Mouse (Mus musculus) forebrain, postnatal 0 days (tissue): ENCODE results near the gene 1700012B07Rik. TPM values are rescaled to one million over a fixed set of nuclear protein-coding genes. Genes with fewer than 3 reads are reported as not detected.

Source experiments
- ATAC-seq: fragments of 200-750 bp; cut with Nextera tagmentation; 2 replicates; pipeline ENCODE4 v1.8.0; 2017; ENCODE audit warnings: mild to moderate bottlenecking, moderate library complexity
- DNase-seq: peaks from one replicate; pipeline ENCODE4 v3.0.0-alpha.2; 2015
- H3K27ac ChIP-seq: fragments of 300-500 bp; sonication (generic); 2 replicates; pipeline ENCODE4 v1.5.1; 2014; ENCODE audit warnings: low read depth, mild to moderate bottlenecking, antibody characterized with exemption, low read length, moderate library complexity, mixed read lengths
- H3K27me3 ChIP-seq: fragments of 300-500 bp; sonication (generic); 2 replicates; pipeline ENCODE4 v1.6.1; 2014; ENCODE audit warnings: mild to moderate bottlenecking, low read length, mixed read lengths; ENCODE audit not compliant: insufficient read depth
- H3K36me3 ChIP-seq: fragments of 300-500 bp; sonication (generic); 2 replicates; pipeline ENCODE4 v1.6.1; 2014; ENCODE audit warnings: mild to moderate bottlenecking, moderate library complexity; ENCODE audit not compliant: insufficient read depth
- H3K4me1 ChIP-seq: fragments of 300-500 bp; sonication (generic); 2 replicates; pipeline ENCODE4 v1.6.1; 2014; ENCODE audit warnings: antibody characterized with exemption; ENCODE audit not compliant: insufficient read depth
- H3K4me2 ChIP-seq: fragments of 300-500 bp; sonication (generic); 2 replicates; pipeline ENCODE4 v1.6.1; 2014; ENCODE audit warnings: low read depth, mild to moderate bottlenecking, moderate library complexity
- H3K4me3 ChIP-seq: fragments of 300-500 bp; sonication (generic); 2 replicates; pipeline ENCODE4 v1.5.1; 2014; ENCODE audit warnings: low read depth, low read length, mixed read lengths
- H3K9ac ChIP-seq: fragments of 300-500 bp; sonication (generic); 2 replicates; pipeline ENCODE4 v1.6.1; 2014; ENCODE audit warnings: mild to moderate bottlenecking
- H3K9me3 ChIP-seq: fragments of 300-500 bp; sonication (generic); 2 replicates; pipeline ENCODE4 v1.6.1; 2016; ENCODE audit warnings: low read length
- CTCF ChIP-seq: sonication (generic); IDR thresholded peaks from 2 replicates; pipeline ENCODE4 v1.5.1; 2016; ENCODE audit warnings: antibody characterized with exemption, control low read depth, low read depth
- WGBS: fragments of 180-500 bp; shearing (Covaris S2); extraction: QIAGEN DNeasy Blood & Tissue Kit; methylation state at CpG from one replicate; pipeline ENCODE4 v1.1.7; 2014; 5-methylcytosine and 5-hydroxymethylcytosine counted together
- polyA plus RNA-seq: library from polyadenylated mRNA; unstranded; fragments of >200 nt; fragmentation: Nextera tagmentation; extraction: Ambion mirVana; gene quantifications from 2 replicates; pipeline ENCODE4 v1.2.1, GENCODE M21; 2015
- total RNA-seq: library from RNA; depleted of rRNA; stranded (reverse); fragments of >200 nt; gene quantifications from 2 replicates; pipeline ENCODE4 v1.2.3, GENCODE M21; 2014

The 1700012B07Rik gene
- total and polyA plus RNA-seq, 2 experiments from 2014 or later: not detected

- no peaks in the 10 kb centered on the region for H3K27me3 ChIP-seq
- no peak overlapping the region for H3K4me2 ChIP-seq
- no peak overlapping the region for H3K27ac ChIP-seq
- WGBS: 91% methylated on average over 8 of the region's 8 CpGs
- no peaks in the 10 kb centered on the region for H3K36me3 ChIP-seq
- ATAC-seq (no peak), DNase-seq (no peak)
- no peaks in the 10 kb centered on the region for H3K4me1 ChIP-seq
- no peaks in the 10 kb centered on the region for H3K9me3 ChIP-seq
- H3K9ac ChIP-seq: no peak overlapping the region
- TF ChIP-seq CTCF: no peak
- no peak overlapping the region for H3K4me3 ChIP-seq
These were observed 37.6 kb downstream of the 1700012B07Rik start for GRCm38 (mm10) chr11:109790221-109790620.

GRCm38 (mm10) chr11:109785392-109785791, 42.5 kb downstream of the 1700012B07Rik start:
- Histone ChIP-seq H3K4me1 (no peaks in the 10 kb centered on the region), H3K9ac (no peak overlapping the region), H3K4me3 (no peak overlapping the region), H3K4me2 (no peak overlapping the region), H3K9me3 (0 out of 2 replicates have a peak, but pooled peaks cover 3% of the 10 kb centered on the region), H3K27ac (no peak overlapping the region), H3K36me3 (no peaks in the 10 kb centered on the region), H3K27me3 (no peaks in the 10 kb centered on the region)
- WGBS: 60% methylated on average over 5 of the region's 5 CpGs
- DNase-seq: peak; percentile 37
- no peak for TF ChIP-seq CTCF
- ATAC-seq: peak; percentile 25; the same call in 1 of the 2 replicates

- Histone ChIP-seq H3K4me1 (no peaks in the 10 kb centered on the region), H3K36me3 (no peaks in the 10 kb centered on the region), H3K4me3 (no peak overlapping the region), H3K27ac (no peak overlapping the region), H3K4me2 (no peak overlapping the region), H3K27me3 (no peaks in the 10 kb centered on the region), H3K9ac (no peak overlapping the region), H3K9me3 (0 out of 2 replicates have a peak, but pooled peaks cover 4% of the 10 kb centered on the region)
- no peak for TF ChIP-seq CTCF
- DNase-seq (no peak), ATAC-seq (no peak)
- 83% methylated on average over 1 of the region's 1 CpGs for WGBS
These were observed 56.5 kb downstream of the 1700012B07Rik start for GRCm38 (mm10) chr11:109771381-109771780.

GRCm38 (mm10) chr11:109770185-109770584, 57.7 kb downstream of the 1700012B07Rik start:
- DNase-seq (no peak), ATAC-seq (no peak)
- H3K9ac ChIP-seq: no peak overlapping the region
- no peaks in the 10 kb centered on the region for H3K36me3 ChIP-seq
- no peaks in the 10 kb centered on the region for H3K27me3 ChIP-seq
- H3K9me3 ChIP-seq: 0 out of 2 replicates have a peak, but pooled peaks cover 4% of the 10 kb centered on the region
- H3K27ac ChIP-seq: no peak overlapping the region
- 76% methylated on average over 14 of the region's 14 CpGs for WGBS
- H3K4me3 ChIP-seq: no peak overlapping the region
- H3K4me2 ChIP-seq: no peak overlapping the region
- H3K4me1 ChIP-seq: no peaks in the 10 kb centered on the region
- no peak for TF ChIP-seq CTCF

GRCm38 (mm10) chr11:109769091-109769490, 58.8 kb downstream of the 1700012B07Rik start:
- Histone ChIP-seq H3K4me2 (no peak overlapping the region), H3K4me1 (no peaks in the 10 kb centered on the region), H3K36me3 (no peaks in the 10 kb centered on the region), H3K27ac (no peak overlapping the region), H3K27me3 (no peaks in the 10 kb centered on the region), H3K9ac (no peak overlapping the region), H3K4me3 (no peak overlapping the region), H3K9me3 (no peaks in the 10 kb centered on the region)
- WGBS: 84% methylated on average over 5 of the region's 5 CpGs
- TF ChIP-seq CTCF: no peak
- no peak for DNase-seq
- ATAC-seq: no peak

- no peak for ATAC-seq
- no peak for DNase-seq
These were observed 67.8 kb downstream of the 1700012B07Rik start for GRCm38 (mm10) chr11:109760063-109760462.

GRCm38 (mm10) chr11:109758616-109759215, 69.1 kb downstream of the 1700012B07Rik start:
- Histone ChIP-seq H3K4me1 (no peaks in the 10 kb centered on the region), H3K9ac (no peak overlapping the region), H3K9me3 (no peaks in the 10 kb centered on the region), H3K27me3 (no peaks in the 10 kb centered on the region), H3K4me2 (no peak overlapping the region), H3K4me3 (no peak overlapping the region), H3K27ac (no peak overlapping the region), H3K36me3 (no peaks in the 10 kb centered on the region)
- DNase-seq: no peak
- no peak for TF ChIP-seq CTCF
- WGBS: 94% methylated on average over 2 of the region's 2 CpGs
- ATAC-seq: no peak

More at GRCm38 (mm10) chr11:109760063-109760462, 67.8 kb downstream of the 1700012B07Rik start:
- TF ChIP-seq CTCF: no peak
- Histone ChIP-seq H3K27me3 (no peaks in the 10 kb centered on the region), H3K9ac (no peak overlapping the region), H3K9me3 (no peaks in the 10 kb centered on the region), H3K4me1 (no peaks in the 10 kb centered on the region), H3K27ac (no peak overlapping the region), H3K4me2 (no peak overlapping the region), H3K36me3 (no peaks in the 10 kb centered on the region), H3K4me3 (no peak overlapping the region)
- WGBS: 83% methylated on average over 7 of the region's 7 CpGs
